Mouse (Mus musculus) hindbrain, embryonic 13.5 days (tissue): ENCODE measurements at regions not wholly inside any gene's neighbourhood (a gene's known extent, or its start where the extent isn't known, plus 50 kb on each side); places are given as distances from the start of the nearest gene placed in this dataset.
A peak's percentile ranks its signal among the peaks of the same experiment; 100 is the strongest.

Source experiments
- ATAC-seq: fragments of 200-750 bp; cut with Nextera tagmentation; 2 replicates; pipeline ENCODE4 v1.8.0; 2017; ENCODE audit warnings: moderate TSS enrichment; ENCODE audit not compliant: low FRiP score
- H3K27ac ChIP-seq: fragments of 300-500 bp; sonication (generic); 2 replicates; pipeline ENCODE4 v1.5.1; 2015; ENCODE audit warnings: inconsistent platforms, mild to moderate bottlenecking, moderate library complexity
- H3K27me3 ChIP-seq: fragments of 300-500 bp; sonication (generic); 2 replicates; pipeline ENCODE4 v1.6.1; 2015; ENCODE audit warnings: mild to moderate bottlenecking, inconsistent platforms
- H3K36me3 ChIP-seq: fragments of 300-500 bp; sonication (generic); 2 replicates; pipeline ENCODE4 v1.6.1; 2015; ENCODE audit warnings: mild to moderate bottlenecking, inconsistent platforms
- H3K4me1 ChIP-seq: fragments of 300-500 bp; sonication (generic); replicated peaks from 2 replicates; pipeline ENCODE4 v1.6.1; 2015; ENCODE audit warnings: inconsistent platforms
- H3K4me2 ChIP-seq: fragments of 300-500 bp; sonication (generic); 2 replicates; pipeline ENCODE4 v1.6.1; 2015; ENCODE audit warnings: inconsistent platforms, mild to moderate bottlenecking, moderate library complexity
- H3K4me3 ChIP-seq: fragments of 300-500 bp; sonication (generic); 2 replicates; pipeline ENCODE4 v1.5.1; 2015; ENCODE audit warnings: mild to moderate bottlenecking, inconsistent platforms
- H3K9ac ChIP-seq: fragments of 300-500 bp; sonication (generic); 2 replicates; pipeline ENCODE4 v1.6.1; 2015; ENCODE audit warnings: mild to moderate bottlenecking, inconsistent platforms
- H3K9me3 ChIP-seq: fragments of 300-500 bp; sonication (generic); 2 replicates; pipeline ENCODE4 v1.6.1; 2016; ENCODE audit warnings: inconsistent platforms
- WGBS: fragments of 180-500 bp; shearing (Covaris S2); methylation state at CpG from one replicate; pipeline ENCODE4 v1.1.7; 2015; 5-methylcytosine and 5-hydroxymethylcytosine counted together

GRCm38 (mm10) chr6:95179993-95180392 is 63.0 kb downstream of the Kbtbd8 start:
- Histone ChIP-seq H3K9me3 (no peaks in the 10 kb centered on the region), H3K36me3 (no peaks in the 10 kb centered on the region), H3K4me3 (no peak overlapping the region), H3K27ac (no peak overlapping the region), H3K4me2 (no peak overlapping the region), H3K4me1 (no peaks in the 10 kb centered on the region), H3K9ac (no peak overlapping the region), H3K27me3 (no peaks in the 10 kb centered on the region)
- 83% methylated on average over 2 of the region's 2 CpGs for WGBS
- no peak for ATAC-seq

GRCm38 (mm10) chr6:95182238-95182637 is 65.2 kb downstream of the Kbtbd8 start:
- H3K9me3 ChIP-seq = no peaks in the 10 kb centered on the region
- ATAC-seq = no peak
- H3K36me3 ChIP-seq = no peaks in the 10 kb centered on the region
- H3K27ac ChIP-seq = no peak overlapping the region
- WGBS = 54% methylated on average over 1 of the region's 1 CpGs
- H3K27me3 ChIP-seq = no peaks in the 10 kb centered on the region
- H3K9ac ChIP-seq = no peak overlapping the region
- H3K4me1 ChIP-seq = no peaks in the 10 kb centered on the region
- no peak overlapping the region for H3K4me2 ChIP-seq
- no peak overlapping the region for H3K4me3 ChIP-seq

GRCm38 (mm10) chr6:95185074-95185931 is 68.3 kb downstream of the Kbtbd8 start:
- no peak overlapping the region for H3K4me2 ChIP-seq
- H3K36me3 ChIP-seq = no peaks in the 10 kb centered on the region
- no peaks in the 10 kb centered on the region for H3K9me3 ChIP-seq
- no peak overlapping the region for H3K9ac ChIP-seq
- H3K27me3 ChIP-seq = no peaks in the 10 kb centered on the region
- H3K4me1 ChIP-seq = no peaks in the 10 kb centered on the region
- no peak for ATAC-seq
- WGBS = 85% methylated on average over 7 of the region's 7 CpGs
- no peak overlapping the region for H3K4me3 ChIP-seq
- no peak overlapping the region for H3K27ac ChIP-seq

- WGBS = 41% methylated on average over 2 of the region's 2 CpGs
- no peak for ATAC-seq
- no peak overlapping the region for H3K4me2 ChIP-seq
Observed at GRCm38 (mm10) chr6:95196631-95197030, 79.6 kb downstream of the Kbtbd8 start.

GRCm38 (mm10) chr6:95198611-95199010 is 81.6 kb downstream of the Kbtbd8 start:
- no peak overlapping the region for H3K27ac ChIP-seq
- no peak overlapping the region for H3K9ac ChIP-seq
- H3K9me3 ChIP-seq = no peaks in the 10 kb centered on the region
- H3K4me1 ChIP-seq = peaks cover 23% of the 10 kb centered on the region
- H3K36me3 ChIP-seq = no peaks in the 10 kb centered on the region
- no peak for ATAC-seq
- no peak overlapping the region for H3K4me3 ChIP-seq
- H3K4me2 ChIP-seq = no peak overlapping the region
- 77% methylated on average over 6 of the region's 6 CpGs for WGBS
- H3K27me3 ChIP-seq = no peaks in the 10 kb centered on the region

More at GRCm38 (mm10) chr6:95196631-95197030, 79.6 kb downstream of the Kbtbd8 start:
- Histone ChIP-seq H3K27ac (no peak overlapping the region), H3K9ac (no peak overlapping the region), H3K4me3 (no peak overlapping the region), H3K27me3 (no peaks in the 10 kb centered on the region), H3K4me1 (peaks cover 5% of the 10 kb centered on the region), H3K9me3 (no peaks in the 10 kb centered on the region), H3K36me3 (no peaks in the 10 kb centered on the region)

- WGBS = 7% methylated on average over 6 of the region's 6 CpGs
- H3K4me3 ChIP-seq = no peak overlapping the region
- no peaks in the 10 kb centered on the region for H3K36me3 ChIP-seq
- ATAC-seq = peak; percentile 84
- peak overlapping the region; percentile 65 for H3K27ac ChIP-seq
- peak overlapping the region; percentile 37 for H3K4me2 ChIP-seq
- no peaks in the 10 kb centered on the region for H3K27me3 ChIP-seq
- H3K4me1 ChIP-seq = peaks cover 24% of the 10 kb centered on the region
- no peaks in the 10 kb centered on the region for H3K9me3 ChIP-seq
- no peak overlapping the region for H3K9ac ChIP-seq
Observed at GRCm38 (mm10) chr6:95202291-95202790, 85.3 kb downstream of the Kbtbd8 start.

GRCm38 (mm10) chr6:95202978-95203377 is 85.9 kb downstream of the Kbtbd8 start:
- Histone ChIP-seq H3K4me3 (peak overlapping the region; percentile 7; the same call in 1 of the 2 replicates), H3K9ac (no peak overlapping the region), H3K4me2 (peak overlapping the region; percentile 37), H3K9me3 (no peaks in the 10 kb centered on the region), H3K27ac (peak overlapping the region; percentile 65), H3K4me1 (peaks cover 24% of the 10 kb centered on the region), H3K36me3 (no peaks in the 10 kb centered on the region), H3K27me3 (no peaks in the 10 kb centered on the region)
- peak; percentile 75 for ATAC-seq
- WGBS = 19% methylated on average over 9 of the region's 9 CpGs

GRCm38 (mm10) chr6:95204231-95204630 is 87.2 kb downstream of the Kbtbd8 start:
- H3K27ac ChIP-seq = no peak overlapping the region
- 70% methylated on average over 3 of the region's 3 CpGs for WGBS
- H3K9me3 ChIP-seq = no peaks in the 10 kb centered on the region
- H3K9ac ChIP-seq = no peak overlapping the region
- no peak for ATAC-seq
- H3K27me3 ChIP-seq = no peaks in the 10 kb centered on the region
- no peak overlapping the region for H3K4me3 ChIP-seq
- no peak overlapping the region for H3K4me2 ChIP-seq
- H3K36me3 ChIP-seq = no peaks in the 10 kb centered on the region
- H3K4me1 ChIP-seq = peaks cover 24% of the 10 kb centered on the region

- Histone ChIP-seq H3K27me3 (no peaks in the 10 kb centered on the region), H3K36me3 (no peaks in the 10 kb centered on the region), H3K9me3 (no peaks in the 10 kb centered on the region), H3K4me2 (no peak overlapping the region), H3K4me3 (no peak overlapping the region), H3K9ac (no peak overlapping the region), H3K4me1 (peaks cover 20% of the 10 kb centered on the region), H3K27ac (no peak overlapping the region)
- no peak for ATAC-seq
- 47% methylated on average over 2 of the region's 2 CpGs for WGBS
Observed at GRCm38 (mm10) chr6:95207063-95207462, 90.0 kb downstream of the Kbtbd8 start.

GRCm38 (mm10) chr6:95217431-95217830 is 100.4 kb downstream of the Kbtbd8 start:
- Histone ChIP-seq H3K27ac (no peak overlapping the region), H3K27me3 (peaks cover 6% of the 10 kb centered on the region; the same call in 1 of the 2 replicates), H3K4me3 (no peak overlapping the region), H3K4me1 (no peaks in the 10 kb centered on the region), H3K9ac (no peak overlapping the region), H3K36me3 (no peaks in the 10 kb centered on the region), H3K9me3 (no peaks in the 10 kb centered on the region), H3K4me2 (no peak overlapping the region)
- WGBS = 51% methylated on average over 6 of the region's 6 CpGs
- no peak for ATAC-seq

- WGBS = 75% methylated on average over 3 of the region's 3 CpGs
- no peak overlapping the region for H3K4me3 ChIP-seq
- H3K4me1 ChIP-seq = no peaks in the 10 kb centered on the region
- no peak for ATAC-seq
- no peaks in the 10 kb centered on the region for H3K9me3 ChIP-seq
- no peak overlapping the region for H3K4me2 ChIP-seq
- H3K9ac ChIP-seq = no peak overlapping the region
- H3K27ac ChIP-seq = no peak overlapping the region
- H3K27me3 ChIP-seq = peaks cover 6% of the 10 kb centered on the region; the same call in 1 of the 2 replicates
- no peaks in the 10 kb centered on the region for H3K36me3 ChIP-seq
Observed at GRCm38 (mm10) chr6:95218830-95219229, 101.8 kb downstream of the Kbtbd8 start.

- Histone ChIP-seq H3K27ac (no peak overlapping the region), H3K9ac (no peak overlapping the region), H3K4me2 (no peak overlapping the region), H3K4me1 (no peaks in the 10 kb centered on the region; the same call in 1 of the 2 replicates), H3K4me3 (no peak overlapping the region), H3K9me3 (no peaks in the 10 kb centered on the region), H3K36me3 (no peaks in the 10 kb centered on the region), H3K27me3 (no peaks in the 10 kb centered on the region)
- ATAC-seq = no peak
- 27% methylated on average over 7 of the region's 7 CpGs for WGBS
Observed at GRCm38 (mm10) chr6:95223537-95223936, 98.4 kb upstream of the Gm10234 start.

GRCm38 (mm10) chr6:95229885-95230284 is 92.0 kb upstream of the Gm10234 start:
- no peak for ATAC-seq
- Histone ChIP-seq H3K4me1 (peaks cover 11% of the 10 kb centered on the region), H3K9ac (no peak overlapping the region), H3K27ac (no peak overlapping the region), H3K36me3 (no peaks in the 10 kb centered on the region), H3K4me3 (no peak overlapping the region), H3K9me3 (no peaks in the 10 kb centered on the region), H3K27me3 (no peaks in the 10 kb centered on the region), H3K4me2 (no peak overlapping the region)
- 65% methylated on average over 8 of the region's 8 CpGs for WGBS
